Mouse (Mus musculus) adrenal gland (tissue): Measurements from ENCODE around the gene Lgals4.

Experiments
- intact Hi-C: fragments of 180-260 bp; cut with DNase I; formaldehyde crosslinking; loops from one replicate; pipeline ENCODE4 v1.15.1; 2025

Gene Lgals4

DNA sequence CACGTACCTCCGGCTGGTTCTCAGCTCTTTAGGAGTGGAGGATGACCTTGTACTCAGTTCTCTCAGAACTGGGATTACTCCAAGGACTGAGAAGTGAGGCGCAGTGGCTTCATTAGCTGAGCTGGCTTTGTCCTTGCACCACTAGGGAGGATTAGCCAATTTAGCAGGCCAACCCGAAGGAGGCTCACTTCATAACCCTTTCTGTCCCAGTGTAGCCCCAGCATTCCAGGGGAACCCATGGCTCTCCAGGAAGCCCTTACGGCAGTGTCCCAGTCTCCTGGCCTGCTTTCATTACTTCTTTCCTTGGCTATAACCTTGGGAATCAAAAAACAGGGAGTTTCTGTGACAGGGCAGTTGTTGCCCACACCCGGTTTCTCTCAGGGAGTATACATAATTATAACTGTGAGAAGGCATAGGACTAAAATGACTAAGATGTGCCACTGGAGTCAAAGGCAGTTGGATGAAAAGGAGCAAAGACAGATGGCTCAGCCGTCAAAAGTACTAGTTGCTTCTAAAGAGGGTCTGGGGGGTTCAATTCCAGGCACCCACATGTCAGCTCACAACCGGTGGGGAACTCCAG, 25.9 kb upstream of the Lgals4 start:
- intact Hi-C loops: no loop called here

DNA sequence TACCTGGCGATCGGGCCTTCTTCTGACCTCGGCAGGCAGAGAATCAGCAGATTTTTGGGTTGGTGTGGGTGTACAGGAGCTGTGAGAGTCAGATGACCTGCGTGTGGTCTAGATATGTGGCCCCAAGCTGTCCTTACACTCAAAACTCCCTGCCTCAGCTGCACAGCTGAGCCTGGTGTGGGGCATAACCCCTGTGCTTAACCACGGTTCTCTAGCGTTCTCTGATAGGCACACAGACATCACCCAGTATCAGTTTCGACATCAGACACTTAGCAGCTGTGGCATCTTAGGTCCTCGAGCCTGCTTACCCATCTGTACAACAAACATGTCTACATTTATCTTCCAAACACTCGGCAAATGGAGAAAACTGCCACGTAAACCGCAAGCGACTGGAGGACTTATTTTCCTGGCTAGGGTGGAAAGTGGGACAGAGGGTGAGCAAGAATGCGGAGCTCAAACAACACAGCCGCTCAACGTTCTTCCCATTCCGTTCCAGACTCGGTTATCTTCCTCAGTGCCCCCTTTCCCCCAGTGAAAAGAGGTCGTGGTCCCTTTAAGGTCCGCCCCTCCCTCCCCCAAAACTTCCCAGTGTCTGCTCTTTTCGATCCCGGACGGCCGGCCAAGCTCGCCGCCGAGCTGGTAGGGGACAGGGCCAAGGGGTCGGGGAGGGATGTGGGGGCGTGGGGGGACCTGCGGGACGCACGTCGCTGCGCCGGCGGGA, 25.3 kb upstream of the Lgals4 start, which contains the start of gene Hnrnpl:
Hnrnpl (plus strand) TSS at position 321 of the 721 bp plus-strand sequence.
- intact Hi-C loops: no loop called here

GRCm38 (mm10) chr7:28808957-28809393, 24.7 kb upstream of the Lgals4 start:
- intact Hi-C loops: no loop called here

DNA sequence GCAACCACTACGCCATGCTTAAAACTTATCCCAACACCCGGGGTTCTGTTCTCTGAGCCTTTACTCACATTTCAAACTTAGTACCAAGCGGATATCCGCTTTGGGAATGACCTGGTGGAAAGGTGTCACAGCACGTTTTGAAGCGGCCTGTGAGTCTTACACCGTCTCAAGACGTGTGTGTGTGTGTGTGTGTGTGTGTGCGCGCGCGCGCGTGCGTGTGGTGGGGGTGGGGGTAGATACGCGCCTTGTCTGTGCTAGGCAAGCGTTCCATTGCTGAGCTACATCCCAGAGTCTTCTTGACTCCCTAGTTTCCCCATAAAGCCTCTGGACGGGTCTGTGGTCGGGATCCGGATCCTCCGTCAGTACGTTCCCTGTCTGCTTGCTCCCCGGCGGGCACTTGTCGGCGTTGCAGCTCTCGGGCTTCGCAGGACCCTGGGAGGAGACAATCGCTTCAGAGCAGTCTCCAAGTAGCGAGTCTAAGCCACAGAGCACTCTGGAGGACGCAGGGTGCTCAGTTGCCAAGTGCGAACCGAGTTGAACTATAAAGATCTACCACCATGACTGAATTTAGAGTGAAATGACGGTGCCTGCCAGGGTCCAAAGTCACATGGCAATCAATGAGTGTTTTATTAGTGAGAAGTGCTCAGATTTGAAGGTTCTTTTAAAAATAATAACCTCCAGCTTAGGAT, 24.1 kb upstream of the Lgals4 start:
- intact Hi-C loops: no loop called here

DNA sequence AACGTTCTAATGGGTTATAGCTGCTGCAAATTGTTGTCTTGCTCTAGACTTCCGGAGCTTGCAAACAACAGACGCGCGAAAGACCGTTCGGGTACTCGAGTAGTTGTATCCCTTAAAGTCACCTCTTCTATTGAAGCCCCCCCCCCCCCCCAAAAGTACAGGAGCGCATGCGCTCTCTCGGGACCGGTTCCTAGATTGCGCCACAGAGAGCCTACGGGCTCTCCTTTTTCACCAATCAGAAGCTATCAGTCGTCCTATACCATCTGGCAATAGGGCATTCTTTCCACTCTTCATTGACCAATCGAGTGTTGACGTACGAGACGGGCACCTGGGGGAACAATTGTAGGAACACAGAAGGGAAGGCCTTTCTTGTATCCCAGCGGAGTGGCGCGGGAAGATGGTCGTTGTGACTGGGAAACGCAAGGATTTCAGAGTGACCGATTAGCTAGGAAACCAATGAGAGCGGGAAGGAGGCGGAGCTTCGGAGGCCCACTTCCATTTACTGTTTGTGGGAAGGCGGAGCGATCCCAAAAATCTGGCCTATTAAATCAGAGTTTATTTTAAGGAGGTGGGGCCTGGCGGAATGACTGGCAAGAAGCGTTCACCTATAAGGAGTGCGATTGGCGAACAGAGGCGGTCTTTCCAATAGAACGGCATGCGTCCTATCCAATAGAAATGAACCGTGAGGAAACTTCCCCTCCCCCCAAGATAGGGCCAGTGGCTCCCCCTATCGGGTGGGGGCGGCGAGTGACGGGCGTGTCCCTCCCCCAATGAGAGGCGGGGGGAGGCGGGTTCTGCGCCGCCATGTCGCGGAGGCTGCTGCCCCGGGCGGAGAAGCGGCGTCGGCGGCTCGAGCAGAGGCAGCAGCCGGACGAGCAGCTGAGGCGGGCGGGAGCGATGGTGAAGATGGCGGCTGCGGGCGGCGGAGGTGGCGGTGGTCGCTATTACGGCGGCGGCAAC, 23.3 kb upstream of the Lgals4 start:
- intact Hi-C loops: no loop called here

DNA sequence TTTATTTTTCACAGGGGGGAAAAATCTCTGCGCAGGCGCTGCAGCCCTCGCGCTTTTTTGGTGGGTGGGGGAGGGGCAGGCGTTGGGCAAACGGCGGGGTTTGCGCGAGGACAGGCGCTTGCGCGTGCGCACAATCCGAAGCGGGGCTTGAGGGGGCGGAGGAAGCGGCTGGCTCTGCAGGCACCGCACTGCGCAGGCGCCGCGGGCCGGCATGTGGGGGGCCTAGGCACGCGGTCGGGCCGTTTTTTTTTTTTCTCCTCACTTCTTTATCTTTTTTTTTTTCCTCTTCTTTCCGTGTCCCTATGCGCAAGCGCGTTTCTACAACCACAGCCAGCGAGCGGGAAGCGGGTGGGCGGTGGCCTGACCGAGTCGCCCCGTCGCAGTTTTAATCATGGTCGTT, 22.4 kb upstream of the Lgals4 start:
- intact Hi-C loops: no loop called here

DNA sequence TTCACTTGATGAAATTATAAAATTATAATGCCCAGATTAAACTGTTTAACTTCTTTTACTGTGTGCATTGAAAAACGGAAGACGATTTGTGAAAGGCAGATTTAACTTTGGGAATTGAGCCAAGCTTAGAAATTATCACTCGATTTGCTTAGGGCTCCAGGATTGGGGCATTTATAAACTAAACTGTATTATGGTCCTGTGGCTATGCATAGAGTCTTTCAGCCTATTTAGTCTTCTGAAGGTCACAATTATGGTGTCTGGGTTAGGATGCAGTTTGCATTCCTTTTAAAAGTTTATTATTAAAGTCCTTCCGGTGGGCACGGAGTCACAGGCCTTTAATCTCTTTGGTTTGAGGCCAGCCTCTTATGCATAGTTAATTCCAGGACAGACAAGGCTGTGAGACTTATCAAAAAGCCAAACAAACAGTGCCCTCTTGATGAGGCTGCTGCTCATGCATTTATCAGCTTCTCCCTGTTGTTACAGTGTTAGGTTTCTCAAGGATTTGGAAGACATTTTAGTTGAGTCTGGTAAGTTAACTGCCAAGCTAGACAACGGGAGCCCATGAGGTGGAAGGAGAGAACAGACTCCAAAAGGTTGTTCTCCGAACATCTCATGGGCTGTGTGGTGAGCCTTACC, 21.9 kb upstream of the Lgals4 start:
- intact Hi-C loops: no loop called here

DNA sequence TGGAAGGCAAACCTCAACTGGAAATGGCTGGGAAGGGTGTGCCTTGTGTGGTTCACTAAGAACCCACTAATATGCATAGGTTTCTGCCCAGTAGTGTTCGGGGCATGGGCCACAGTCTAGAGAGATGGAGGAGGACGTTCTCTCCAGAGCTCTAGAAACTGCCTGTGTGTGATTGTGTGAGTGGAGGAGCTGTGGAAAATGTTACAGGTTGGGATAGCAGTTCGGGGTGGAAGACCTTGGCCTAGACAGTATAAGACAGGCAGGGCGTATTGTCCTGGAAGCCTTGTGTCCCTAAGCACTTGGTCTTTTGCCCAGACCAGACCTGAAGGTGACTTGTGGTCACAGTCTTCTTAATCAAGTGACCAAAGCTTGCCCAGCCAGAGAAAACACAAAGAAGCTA, 21.2 kb upstream of the Lgals4 start:
- intact Hi-C loops: no loop called here

DNA sequence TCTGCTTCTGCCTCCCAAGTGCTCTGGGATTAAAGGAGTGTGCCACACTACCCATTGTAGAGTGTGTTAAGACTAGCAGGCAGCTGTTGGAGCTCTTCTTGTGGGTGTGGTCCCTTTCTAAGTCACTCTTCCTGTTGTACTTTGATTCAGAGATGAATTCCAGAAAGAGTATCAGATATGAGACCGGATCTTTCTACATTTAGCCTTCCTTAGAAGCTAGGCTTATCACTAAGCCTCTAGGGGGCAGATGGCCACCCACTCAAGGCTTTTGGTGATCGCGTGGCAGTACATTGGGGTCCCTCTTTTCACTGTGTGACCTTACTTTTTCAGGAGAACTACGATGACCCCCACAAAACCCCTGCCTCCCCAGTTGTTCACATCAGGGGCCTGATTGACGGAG, 20.7 kb upstream of the Lgals4 start:
- intact Hi-C loops: no loop called here

- intact Hi-C loops: no loop called here
Measured at GRCm38 (mm10) chr7:28814306-28815034, 19.2 kb upstream of the Lgals4 start.

DNA sequence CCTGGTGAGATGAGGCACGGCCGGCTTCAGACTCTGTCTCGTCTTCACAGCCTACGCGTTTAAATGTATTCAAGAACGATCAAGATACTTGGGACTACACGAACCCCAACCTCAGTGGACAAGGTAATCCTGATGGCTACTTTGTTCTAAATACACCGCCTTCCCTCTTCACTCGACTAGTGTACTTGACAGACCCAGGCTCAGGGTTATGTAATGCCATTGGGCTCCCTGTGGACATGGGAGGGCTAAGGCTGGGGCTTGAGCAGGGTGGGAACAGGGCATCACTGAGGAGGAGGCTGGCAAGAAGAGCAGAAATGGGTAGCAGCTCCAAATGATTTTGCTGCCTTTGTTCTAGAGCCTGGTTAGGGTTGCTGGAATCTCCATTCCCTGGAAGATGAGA, 18.4 kb upstream of the Lgals4 start:
- intact Hi-C loops: no loop called here

DNA sequence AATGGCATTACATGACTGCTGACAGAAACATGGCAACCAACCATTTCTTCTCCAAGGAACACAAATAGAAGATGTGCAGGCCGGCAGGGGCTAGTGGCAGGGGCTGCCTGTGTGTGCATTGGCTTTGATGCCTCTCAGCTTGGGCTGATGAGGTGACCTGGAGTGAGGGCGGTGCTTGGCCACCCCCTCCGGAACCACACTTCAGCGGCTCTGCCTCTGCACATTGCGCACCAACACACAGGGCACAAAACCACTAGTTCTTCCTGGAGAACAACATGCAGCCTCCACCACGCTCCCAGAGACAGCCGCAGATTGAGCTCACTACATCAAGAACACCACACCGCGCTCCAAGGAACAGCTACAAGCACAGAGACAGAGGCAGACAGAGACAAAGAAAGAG, 17.5 kb upstream of the Lgals4 start:
- intact Hi-C loops: no loop called here

DNA sequence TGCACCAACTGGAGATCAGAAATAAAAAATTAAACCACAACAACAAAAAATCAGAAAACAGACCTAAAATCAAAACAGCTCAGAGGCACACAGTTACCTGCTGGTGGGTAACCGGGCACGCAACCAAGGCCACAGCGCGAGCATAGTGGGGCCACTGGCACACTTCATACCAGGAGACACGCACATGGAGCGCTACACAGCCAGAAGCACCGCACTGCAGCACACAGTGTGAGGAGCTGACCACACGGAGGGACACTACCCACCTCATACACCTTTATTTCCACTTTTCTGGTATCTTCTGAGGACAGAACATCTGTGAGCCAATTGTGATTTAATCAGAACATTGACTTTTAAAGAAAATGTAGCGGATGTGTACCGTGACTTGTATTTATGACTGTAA, 16.7 kb upstream of the Lgals4 start:
- intact Hi-C loops: no loop called here

DNA sequence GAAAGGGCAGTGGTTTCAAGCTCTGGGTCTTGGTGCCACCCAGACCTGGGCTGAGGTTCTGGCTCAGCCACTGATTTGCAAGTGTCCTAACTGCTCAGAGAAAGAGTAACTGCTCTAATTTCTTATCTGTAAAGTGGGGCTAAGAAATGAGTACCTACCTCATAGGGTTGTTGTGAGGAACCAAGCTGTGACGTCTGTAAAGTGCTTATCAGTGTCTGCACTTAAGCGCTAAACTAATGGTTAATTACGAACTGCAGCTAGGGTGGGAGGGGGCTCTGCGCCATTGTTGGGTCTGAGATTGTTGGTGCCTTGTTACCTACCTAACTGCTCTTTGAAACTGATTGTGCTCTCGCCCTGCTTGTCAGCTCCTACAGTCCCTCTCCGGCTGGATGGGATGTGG, 16.1 kb upstream of the Lgals4 start:
- intact Hi-C loops: no loop called here

GRCm38 (mm10) chr7:28817957-28818356, 15.7 kb upstream of the Lgals4 start:
- intact Hi-C loops: no loop called here

GRCm38 (mm10) chr7:28818436-28818835, 15.2 kb upstream of the Lgals4 start:
- intact Hi-C loops: no loop called here

DNA sequence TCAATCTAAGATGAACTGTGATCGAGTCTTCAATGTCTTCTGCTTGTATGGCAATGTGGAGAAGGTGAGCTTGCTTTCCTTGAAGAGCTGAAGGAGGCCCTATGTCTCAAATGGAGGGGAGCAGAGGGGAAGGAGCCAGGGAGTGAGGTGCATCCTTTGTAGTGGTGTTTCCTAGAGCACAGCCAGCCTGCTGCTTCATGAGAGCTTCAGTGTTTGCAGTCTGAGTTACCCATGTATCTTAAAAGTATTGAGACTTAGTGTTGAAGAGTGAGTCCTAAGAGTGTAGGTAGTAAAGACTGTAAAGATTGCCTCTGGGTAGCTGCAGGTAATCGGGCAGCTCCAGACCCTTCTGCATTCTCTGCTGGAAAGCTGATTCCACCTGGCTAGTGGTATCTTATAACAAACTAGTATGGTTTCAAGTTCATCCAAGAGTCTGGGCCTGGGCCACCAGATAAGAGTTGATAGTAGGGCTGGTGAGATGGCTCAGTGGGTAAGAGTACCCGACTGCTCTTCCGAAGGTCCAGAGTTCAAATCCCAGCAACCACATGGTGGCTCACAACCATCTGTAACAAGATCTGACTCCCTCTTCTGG, 14.7 kb upstream of the Lgals4 start:
- intact Hi-C loops: no loop called here

- intact Hi-C loops: no loop called here
Measured at GRCm38 (mm10) chr7:28819571-28819970, 14.1 kb upstream of the Lgals4 start.

DNA sequence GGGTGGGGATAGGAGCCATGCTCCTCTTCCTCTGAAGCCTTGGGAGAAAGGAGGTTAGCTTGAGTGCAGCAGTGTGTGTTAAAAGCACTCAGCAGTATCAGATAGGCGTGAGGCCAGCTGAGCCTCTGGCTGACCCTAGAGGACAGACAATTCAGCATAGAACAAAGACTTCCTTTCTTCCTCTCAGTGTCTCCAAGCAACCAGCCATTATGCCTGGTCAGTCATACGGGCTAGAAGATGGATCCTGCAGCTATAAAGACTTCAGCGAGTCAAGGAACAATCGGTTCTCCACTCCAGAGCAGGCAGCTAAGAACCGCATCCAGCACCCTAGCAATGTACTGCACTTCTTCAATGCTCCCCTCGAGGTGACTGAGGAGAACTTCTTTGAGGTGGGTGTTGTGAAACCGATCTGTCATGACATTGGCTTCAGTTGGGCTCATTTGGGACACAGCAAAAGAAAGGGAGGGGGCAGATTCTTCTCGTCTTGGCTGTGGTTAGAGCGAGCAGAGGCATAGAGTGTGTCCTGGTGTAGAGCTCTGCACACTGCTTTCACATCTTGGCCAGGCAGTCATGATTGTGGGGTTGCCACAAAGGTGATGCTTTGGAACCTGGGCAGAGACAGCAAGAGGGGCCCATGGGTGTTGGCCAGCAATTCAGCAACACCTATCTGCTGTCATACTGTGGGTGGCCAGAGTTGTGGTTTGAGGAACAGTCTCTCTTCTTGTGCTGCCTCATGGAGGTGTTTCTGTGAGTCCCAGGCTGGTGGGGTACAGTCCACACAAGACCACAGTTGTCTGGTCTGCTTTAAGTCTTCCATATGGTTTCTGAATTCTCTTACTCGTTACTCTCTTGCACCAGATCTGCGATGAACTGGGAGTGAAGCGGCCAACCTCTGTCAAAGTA, 13.0 kb upstream of the Lgals4 start:
- intact Hi-C loops: no loop called here
